Mouse (Mus musculus): ENCODE measurements around the gene Tgfbr2. TPM values are rescaled to one million over a fixed set of nuclear protein-coding genes. Genes with fewer than 3 reads are reported as not detected.

Gene Tgfbr2
- polyA plus RNA-seq, 1 experiment = 0.02 TPM

DNA sequence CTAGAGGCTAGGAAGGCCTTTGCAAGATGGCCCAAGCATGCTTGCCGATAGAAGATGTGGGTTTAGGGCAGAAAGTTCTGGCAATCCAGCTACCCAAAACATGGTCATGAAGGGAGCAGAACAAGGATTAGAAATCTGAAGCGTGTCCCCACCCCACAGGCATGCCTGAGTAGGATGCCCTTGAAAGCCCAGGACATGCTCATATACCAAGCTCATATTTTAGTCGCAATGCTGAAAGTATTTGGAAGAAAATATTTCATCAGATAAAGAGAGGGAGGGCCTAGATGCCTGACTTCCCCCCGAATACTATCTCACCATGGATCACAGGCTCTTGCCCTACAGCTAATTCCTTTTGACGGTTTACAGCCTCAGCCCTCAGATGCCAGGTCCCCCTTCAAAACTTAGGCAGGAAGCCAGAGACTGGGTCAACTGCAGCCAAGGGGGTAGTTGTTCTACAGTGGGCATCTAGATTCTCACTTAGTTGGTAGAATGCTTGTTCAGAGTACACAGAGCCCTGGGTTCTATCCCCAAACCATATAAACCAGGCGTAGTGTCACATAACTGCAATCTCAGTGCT lies 7.8 kb downstream of the Tgfbr2 start:
- Histone ChIP-seq H3K36me3 (ENCODE audit: control insufficient read depth) (no peaks in the 10 kb centered on the region), H3K4me1 (ENCODE audit: control insufficient read depth) (no peaks in the 10 kb centered on the region), H3K27me3 (ENCODE audit: control insufficient read depth) (no peaks in the 10 kb centered on the region), H3K4me3 (replicated peaks) (no peak overlapping the region), H3K9me3 (ENCODE audit: control insufficient read depth, low read length) (no peaks in the 10 kb centered on the region)
- TF ChIP-seq TAL1 (IDR thresholded peaks at IDR 0.05; ENCODE audit: low read length) = no peak
- no peak for TF ChIP-seq GATA1 (IDR thresholded peaks at IDR 0.05; ENCODE audit: low read length)

DNA sequence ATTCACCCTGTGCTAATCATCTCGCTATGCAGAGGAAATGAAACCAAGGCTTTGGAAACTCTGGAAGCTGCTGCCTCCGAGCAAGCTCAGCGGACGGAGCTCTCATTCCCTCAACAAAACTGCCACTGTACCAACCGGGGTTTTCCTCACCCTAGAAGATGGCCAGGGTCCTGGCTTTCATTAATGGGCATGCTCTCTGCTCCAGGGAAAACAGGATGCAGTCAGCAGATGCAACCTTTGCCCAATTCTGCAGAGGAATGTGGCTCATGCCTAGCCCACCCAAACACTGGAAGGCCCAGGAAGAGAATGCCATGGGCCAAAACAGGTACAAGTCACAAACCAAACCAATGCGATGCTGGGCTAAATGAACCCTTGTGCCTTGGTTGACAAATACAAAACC lies 8.8 kb downstream of the Tgfbr2 start:
- H3K9me3 ChIP-seq (ENCODE audit: control insufficient read depth, low read length) = no peaks in the 10 kb centered on the region
- no peaks in the 10 kb centered on the region for H3K4me1 ChIP-seq (ENCODE audit: control insufficient read depth)
- H3K36me3 ChIP-seq (ENCODE audit: control insufficient read depth) = no peaks in the 10 kb centered on the region
- no peak overlapping the region for H3K4me3 ChIP-seq (replicated peaks)
- no peaks in the 10 kb centered on the region for H3K27me3 ChIP-seq (ENCODE audit: control insufficient read depth)
- TF ChIP-seq GATA1 (IDR thresholded peaks at IDR 0.05; ENCODE audit: low read length) (no peak), TAL1 (IDR thresholded peaks at IDR 0.05; ENCODE audit: low read length) (no peak)

DNA sequence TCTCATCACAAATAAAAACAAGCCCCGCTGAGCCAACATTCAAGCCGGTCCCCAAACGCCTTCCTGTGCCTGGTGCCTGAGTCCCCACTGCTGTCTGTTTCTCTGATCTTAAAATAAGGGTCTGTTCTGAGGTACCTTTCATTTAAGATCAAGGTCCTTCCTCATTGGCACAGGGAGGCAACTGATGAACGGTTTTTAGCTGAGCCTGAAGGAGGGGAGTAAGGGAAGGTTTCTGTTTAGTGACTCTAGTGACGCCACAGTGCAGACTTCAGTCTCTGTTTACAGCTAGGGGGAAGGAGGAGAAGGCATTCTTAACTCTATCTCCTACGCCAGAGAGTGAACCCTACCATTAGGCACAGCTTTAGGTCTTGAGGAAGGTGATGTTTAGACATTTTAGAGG lies 11.3 kb downstream of the Tgfbr2 start:
- peaks cover 8% of the 10 kb centered on the region for H3K4me1 ChIP-seq (ENCODE audit: control insufficient read depth)

DNA sequence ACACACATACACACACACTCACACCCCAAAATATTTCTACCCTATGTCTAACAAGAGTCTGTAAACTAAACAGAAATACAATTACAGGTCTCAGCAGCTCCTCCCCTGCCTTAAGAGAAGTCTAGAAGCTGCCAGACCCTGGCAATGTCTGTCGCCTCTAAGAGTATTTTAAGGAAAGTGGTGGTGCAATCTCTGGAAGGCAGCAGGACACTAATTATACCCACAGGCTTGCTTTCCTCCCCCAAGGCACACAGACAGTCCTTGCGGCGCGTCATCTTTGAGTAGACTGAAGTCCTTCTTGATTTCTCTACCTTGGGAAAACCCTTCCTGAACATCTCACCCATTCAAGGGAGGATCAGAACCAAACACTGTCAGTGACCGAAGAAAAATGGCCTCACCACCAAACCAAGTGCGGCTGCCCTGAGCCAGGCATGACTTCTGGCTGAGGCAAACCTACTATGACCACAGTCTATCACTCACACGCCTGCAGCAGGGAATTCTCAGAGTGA lies 12.2 kb downstream of the Tgfbr2 start:
- TF ChIP-seq TAL1 (IDR thresholded peaks at IDR 0.05; ENCODE audit: low read length) (no peak), GATA1 (IDR thresholded peaks at IDR 0.05; ENCODE audit: low read length) (no peak)
- Histone ChIP-seq H3K9me3 (ENCODE audit: control insufficient read depth, low read length) (no peaks in the 10 kb centered on the region), H3K4me1 (ENCODE audit: control insufficient read depth) (peaks cover 8% of the 10 kb centered on the region), H3K27me3 (ENCODE audit: control insufficient read depth) (no peaks in the 10 kb centered on the region), H3K36me3 (ENCODE audit: control insufficient read depth) (no peaks in the 10 kb centered on the region), H3K4me3 (replicated peaks) (no peak overlapping the region)

More for the DNA sequence above, 11.3 kb downstream of the Tgfbr2 start:
- Histone ChIP-seq H3K36me3 (ENCODE audit: control insufficient read depth) (no peaks in the 10 kb centered on the region), H3K9me3 (ENCODE audit: control insufficient read depth, low read length) (no peaks in the 10 kb centered on the region), H3K4me3 (replicated peaks) (no peak overlapping the region), H3K27me3 (ENCODE audit: control insufficient read depth) (no peaks in the 10 kb centered on the region)
- no peak for TF ChIP-seq GATA1 (IDR thresholded peaks at IDR 0.05; ENCODE audit: low read length)
- TF ChIP-seq TAL1 (IDR thresholded peaks at IDR 0.05; ENCODE audit: low read length) = no peak

DNA sequence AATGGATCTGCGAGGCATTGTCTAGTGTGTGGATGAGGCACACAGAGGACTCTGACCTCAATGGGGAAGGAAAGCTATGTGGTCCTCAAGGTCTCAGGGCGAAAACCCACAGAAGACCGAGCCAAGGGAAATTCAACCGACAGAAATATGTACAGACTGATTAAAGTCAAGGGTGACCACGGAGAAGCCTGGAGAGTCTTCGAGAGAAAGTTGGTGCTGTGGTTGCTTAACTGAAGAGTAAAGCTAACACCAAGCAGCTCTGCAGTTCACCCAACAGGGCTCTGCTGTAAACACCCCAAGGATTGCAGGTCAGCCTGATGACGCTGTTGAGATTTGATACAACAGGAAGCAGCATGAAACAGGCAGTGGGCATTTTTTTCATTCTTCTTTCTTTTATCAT lies 14.3 kb downstream of the Tgfbr2 start:
- Histone ChIP-seq H3K4me1 (ENCODE audit: control insufficient read depth) (peaks cover 8% of the 10 kb centered on the region), H3K9me3 (ENCODE audit: control insufficient read depth, low read length) (no peaks in the 10 kb centered on the region), H3K27me3 (ENCODE audit: control insufficient read depth) (no peaks in the 10 kb centered on the region), H3K36me3 (ENCODE audit: control insufficient read depth) (no peaks in the 10 kb centered on the region), H3K4me3 (replicated peaks) (no peak overlapping the region)
- TF ChIP-seq TAL1 (IDR thresholded peaks at IDR 0.05; ENCODE audit: low read length) (no peak), GATA1 (IDR thresholded peaks at IDR 0.05; ENCODE audit: low read length) (no peak)

DNA sequence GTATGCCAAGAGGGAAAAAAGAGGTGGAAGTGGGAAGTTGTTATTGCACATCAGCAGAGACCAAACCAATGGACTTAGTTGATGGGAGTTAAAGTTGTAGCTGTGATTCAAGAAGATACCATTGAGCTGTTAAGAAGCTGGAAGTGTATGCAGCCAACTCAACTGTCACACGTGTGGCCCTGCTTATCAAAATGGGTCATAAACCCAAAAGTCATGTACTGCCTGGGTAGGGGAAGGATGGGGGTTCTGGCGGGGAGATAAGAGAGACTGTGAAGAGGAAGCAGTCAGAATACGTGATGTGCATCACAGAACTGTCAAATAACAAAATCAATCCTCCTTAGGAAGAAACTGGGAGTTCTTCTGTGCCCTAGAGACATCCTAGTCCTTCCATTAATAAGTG lies 15.1 kb downstream of the Tgfbr2 start:
- Histone ChIP-seq H3K9me3 (ENCODE audit: control insufficient read depth, low read length) (peaks cover 2% of the 10 kb centered on the region; the same call in 1 of the 2 replicates), H3K27me3 (ENCODE audit: control insufficient read depth) (no peaks in the 10 kb centered on the region), H3K4me1 (ENCODE audit: control insufficient read depth) (peaks cover 8% of the 10 kb centered on the region), H3K4me3 (replicated peaks) (no peak overlapping the region), H3K36me3 (ENCODE audit: control insufficient read depth) (no peaks in the 10 kb centered on the region)
- TF ChIP-seq GATA1 (IDR thresholded peaks at IDR 0.05; ENCODE audit: low read length) (no peak), TAL1 (IDR thresholded peaks at IDR 0.05; ENCODE audit: low read length) (no peak)

DNA sequence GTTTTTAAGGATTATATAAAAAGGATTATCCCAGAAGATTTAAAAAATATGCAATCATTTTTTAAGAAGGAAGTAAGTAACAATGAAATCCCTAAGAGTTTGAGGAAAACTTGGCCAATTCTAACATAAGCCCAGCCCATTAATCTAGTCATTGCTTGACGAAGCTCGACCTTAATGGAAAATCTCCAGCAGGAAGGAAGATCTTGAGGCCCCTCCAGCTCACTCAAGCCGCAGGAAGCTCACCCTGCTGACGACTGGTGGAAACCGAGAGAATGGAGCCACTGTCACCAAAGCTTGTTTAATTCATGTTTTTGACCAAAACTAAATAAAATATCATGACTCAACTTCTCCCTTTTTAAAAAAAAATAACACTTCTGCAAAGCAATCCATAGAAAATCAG lies 18.7 kb downstream of the Tgfbr2 start:
- H3K4me1 ChIP-seq (ENCODE audit: control insufficient read depth) = peaks cover 8% of the 10 kb centered on the region
- H3K36me3 ChIP-seq (ENCODE audit: control insufficient read depth) = no peaks in the 10 kb centered on the region; the same call in 1 of the 2 replicates
- TF ChIP-seq TAL1 (IDR thresholded peaks at IDR 0.05; ENCODE audit: low read length) (no peak), GATA1 (IDR thresholded peaks at IDR 0.05; ENCODE audit: low read length) (no peak)
- no peaks in the 10 kb centered on the region for H3K27me3 ChIP-seq (ENCODE audit: control insufficient read depth)
- no peak overlapping the region for H3K4me3 ChIP-seq (replicated peaks)
- H3K9me3 ChIP-seq (ENCODE audit: control insufficient read depth, low read length) = peaks cover 2% of the 10 kb centered on the region; the same call in 1 of the 2 replicates

DNA sequence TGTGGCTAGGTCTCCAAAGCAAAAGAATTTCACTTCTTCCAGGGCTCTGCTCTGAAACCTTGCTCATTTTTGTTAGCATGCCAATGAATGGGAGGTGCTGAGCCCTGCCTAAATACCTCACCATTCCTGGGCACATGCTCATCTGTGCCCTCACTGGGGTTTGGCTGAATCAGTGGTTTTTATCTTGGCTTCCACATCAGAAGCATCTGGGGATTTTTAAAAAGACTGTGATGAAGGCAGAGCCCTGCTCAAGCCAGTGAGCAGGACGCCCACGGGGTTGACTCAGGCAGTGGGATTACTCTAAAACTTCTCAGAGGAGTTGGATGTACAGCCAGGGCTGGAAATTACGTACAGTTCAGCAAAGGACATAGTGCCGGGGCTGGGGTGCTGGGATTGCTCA lies 22.3 kb downstream of the Tgfbr2 start:
- H3K36me3 ChIP-seq (ENCODE audit: control insufficient read depth) = no peaks in the 10 kb centered on the region; the same call in 1 of the 2 replicates
- no peak for TF ChIP-seq TAL1 (IDR thresholded peaks at IDR 0.05; ENCODE audit: low read length)
- no peak for TF ChIP-seq GATA1 (IDR thresholded peaks at IDR 0.05; ENCODE audit: low read length)
- no peaks in the 10 kb centered on the region for H3K4me1 ChIP-seq (ENCODE audit: control insufficient read depth)
- no peak overlapping the region for H3K4me3 ChIP-seq (replicated peaks)
- H3K9me3 ChIP-seq (ENCODE audit: control insufficient read depth, low read length) = peaks cover 2% of the 10 kb centered on the region; the same call in 1 of the 2 replicates
- H3K27me3 ChIP-seq (ENCODE audit: control insufficient read depth) = no peaks in the 10 kb centered on the region

DNA sequence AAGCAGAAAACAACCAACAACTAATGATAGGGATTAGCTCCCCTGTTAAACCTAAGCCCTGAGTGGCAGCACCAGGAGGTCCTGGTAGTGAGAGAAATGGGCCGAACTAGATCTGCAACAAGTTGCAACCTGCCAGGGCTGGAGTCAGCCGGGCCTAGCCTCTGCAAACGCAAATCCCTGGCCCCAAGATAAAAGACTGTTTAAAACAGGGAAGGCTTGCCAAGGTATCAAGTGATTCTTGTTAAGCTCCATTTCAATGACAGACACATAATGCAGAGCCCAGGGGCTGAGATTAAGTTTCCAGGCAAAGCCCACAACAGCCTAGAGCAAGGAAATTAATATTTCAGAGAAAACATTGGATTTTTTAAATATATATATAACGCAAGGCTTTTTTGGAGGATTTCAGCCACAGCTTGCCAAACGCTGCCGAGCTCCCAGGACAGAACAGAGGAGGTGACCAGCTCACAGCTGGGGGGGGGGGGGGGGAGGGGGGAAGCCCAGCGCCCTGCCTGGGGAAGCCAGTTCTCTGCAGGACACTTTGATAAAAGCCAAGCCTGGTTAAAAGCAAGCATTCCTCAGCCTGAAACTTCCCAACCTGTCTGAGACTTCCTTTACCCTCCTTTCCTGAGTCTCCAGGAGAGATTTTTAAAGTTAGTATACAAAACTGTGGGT lies 24.3 kb downstream of the Tgfbr2 start:
- no peak for TF ChIP-seq TAL1 (IDR thresholded peaks at IDR 0.05; ENCODE audit: low read length)
- no peak for TF ChIP-seq GATA1 (IDR thresholded peaks at IDR 0.05; ENCODE audit: low read length)
- peaks cover 2% of the 10 kb centered on the region; the same call in 1 of the 2 replicates for H3K9me3 ChIP-seq (ENCODE audit: control insufficient read depth, low read length)

More for the DNA sequence above, 24.3 kb downstream of the Tgfbr2 start:
- no peaks in the 10 kb centered on the region for H3K27me3 ChIP-seq (ENCODE audit: control insufficient read depth)
- H3K4me3 ChIP-seq (replicated peaks) = no peak overlapping the region
- H3K36me3 ChIP-seq (ENCODE audit: control insufficient read depth) = no peaks in the 10 kb centered on the region; the same call in 1 of the 2 replicates
- no peaks in the 10 kb centered on the region for H3K4me1 ChIP-seq (ENCODE audit: control insufficient read depth)

Measured in erythroblast, embryonic 14.5 days (primary cell).